Comparison of ENCODE assay signal across 9 mouse cellular contexts in genomic region chr13:24337874-24338273, GRCm38 (mm10). TPM values are rescaled to one million over a fixed set of nuclear protein-coding genes. Genes with fewer than 3 reads are reported as not detected.
DNase-seq lines count a peak whose midpoint lies in the region; ATAC-seq and TF ChIP-seq lines count a peak whose summit lies in the region.
"Had no signal": no experiment of that assay in that cellular context is flagged by ENCODE, and none has a peak within 500 bp of the region (broad histone marks: within the 10 kb centered on the region; RNA-seq: fewer than 3 reads in every experiment).

No protein-coding gene starts in this region.

- no peaks in the 10 kb centered on the region for H3K27me3 ChIP-seq in hindbrain, postnatal 0 days (ENCODE audit: insufficient read depth, low read length)
- H3K27me3 ChIP-seq: limb, embryonic 12.5 days had no signal

- TF ChIP-seq CTCF in bone marrow, adult 2 months (IDR thresholded peaks at IDR 0.05; ENCODE audit: control insufficient read depth, insufficient read depth, low read length): no peak
- TF ChIP-seq CTCF in hindbrain, postnatal 0 days (IDR thresholded peaks at IDR 0.05; ENCODE audit: low read depth): peak; percentile 67

- no peak overlapping the region for H3K4me3 ChIP-seq in bone marrow, adult 2 months (replicated peaks; ENCODE audit: control insufficient read depth, low read depth, low read length)
- no peak overlapping the region for H3K4me3 ChIP-seq in hindbrain, postnatal 0 days (ENCODE audit: low read length)
- H3K4me3 ChIP-seq: limb, embryonic 12.5 days had no signal

- TF ChIP-seq POLR2A in bone marrow, adult 2 months (IDR thresholded peaks at IDR 0.05; ENCODE audit: borderline replicate concordance, control insufficient read depth, low read depth, low read length): no peak

- no peak for ATAC-seq in hindbrain, postnatal 0 days
- peak; percentile 61 for ATAC-seq in megakaryocyte progenitor cell, adult 5-6 weeks (replicated peaks; ENCODE audit: poor library complexity)

- DNase-seq in gastrocnemius, adult 18-20 months (ENCODE audit: low spot score): peak; percentile 31
- DNase-seq in gastrocnemius, adult 8-10 months (ENCODE audit: low spot score in 2 of 2): no peak
- DNase-seq in 416B (ENCODE audit: low read depth): peak; percentile 84
- peak; percentile 34 for DNase-seq in hindbrain, postnatal 0 days (ENCODE audit: low spot score)
- DNase-seq in thymus, postnatal 4 days: peak; percentile 75
- no peak for DNase-seq in frontal cortex, postnatal 14 days (ENCODE audit: low spot score in 2 of 2)

- peaks cover 3% of the 10 kb centered on the region; the same call in 1 of the 2 replicates for H3K4me1 ChIP-seq in bone marrow, adult 2 months (ENCODE audit: control insufficient read depth, insufficient read depth, low read length)
- no peaks in the 10 kb centered on the region for H3K4me1 ChIP-seq in hindbrain, postnatal 0 days (ENCODE audit: insufficient read depth, low read length)
- H3K4me1 ChIP-seq: limb, embryonic 12.5 days had no signal

- WGBS in bone marrow, adult 2 months: 9% methylated on average over 3 of the region's 3 CpGs
- WGBS in hindbrain, postnatal 0 days: 54% methylated on average over 3 of the region's 3 CpGs

- H3K27ac ChIP-seq in bone marrow, adult 2 months (ENCODE audit: control insufficient read depth, insufficient read depth, low read depth, low read length, poor library complexity): peak overlapping the region; percentile 2; the same call in 1 of the 2 replicates
- no peak overlapping the region for H3K27ac ChIP-seq in hindbrain, postnatal 0 days
- H3K27ac ChIP-seq: limb, embryonic 12.5 days had no signal

- H3K9ac ChIP-seq in hindbrain, postnatal 0 days (replicated peaks; ENCODE audit: low read length): no peak overlapping the region
- H3K9ac ChIP-seq: limb, embryonic 12.5 days had no signal

- H3K36me3 ChIP-seq in hindbrain, postnatal 0 days (ENCODE audit: insufficient read depth, low read length): no peaks in the 10 kb centered on the region
- H3K36me3 ChIP-seq: limb, embryonic 12.5 days had no signal

- H3K9me3 ChIP-seq in hindbrain, postnatal 0 days (ENCODE audit: low read length): no peaks in the 10 kb centered on the region
- H3K9me3 ChIP-seq: limb, embryonic 12.5 days had no signal

- H3K4me2 ChIP-seq in hindbrain, postnatal 0 days (ENCODE audit: low read depth, low read length): no peak overlapping the region
- H3K4me2 ChIP-seq: limb, embryonic 12.5 days had no signal

RNA-seq across cellular contexts. Expression of gene Cmah, which starts 10.7 kb away (rescaled TPM):
- 1 to 10 TPM in 1 of 2 experiments, under 1 TPM in 1; 0.66 to 1.9 TPM for total RNA-seq in gastrocnemius, adult 18-20 months (2021)
- 1 to 10 TPM; 1.1 to 2.2 (median 1.2) TPM for total RNA-seq in gastrocnemius, adult 8-10 months (2022)
- polyA plus RNA-seq in bone marrow, adult 2 months (2011; ENCODE audit: insufficient read depth, insufficient read length, low replicate concordance, missing spikeins): 7.3 and 11.1 TPM in 2 replicates
- under 0.01 and 0.25 TPM in 2 replicates for total RNA-seq in hindbrain, postnatal 0 days (2014; rRNA removed)
- 0.08 and 0.16 TPM in 2 replicates for polyA plus RNA-seq in hindbrain, postnatal 0 days (2015; fragmentation: Nextera tagmentation; extraction: Ambion mirVana)
- total RNA-seq in megakaryocyte progenitor cell, adult 5-6 weeks (2015): 0.56 and 2.3 TPM in 2 replicates
- total RNA-seq in megakaryocyte progenitor cell, adult 5-6 weeks (2017): 0.71 and 1.3 TPM in 2 replicates

RNA-seq across cellular contexts. Expression of gene Carmil1, which starts 57.3 kb away (rescaled TPM):
- 1 to 10 TPM; 1.9 to 2.6 TPM for total RNA-seq in gastrocnemius, adult 18-20 months (2021)
- total RNA-seq in gastrocnemius, adult 8-10 months (2022): 1 to 10 TPM in 2 of 4 experiments, under 1 TPM in 2; 0.51 to 5.9 (median 0.98) TPM
- polyA plus RNA-seq in bone marrow, adult 2 months (2011; ENCODE audit: insufficient read depth, insufficient read length, low replicate concordance, missing spikeins): 6.5 and 9.8 TPM in 2 replicates
- total RNA-seq in hindbrain, postnatal 0 days (2014; rRNA removed): 49.8 and 50.9 TPM in 2 replicates
- polyA plus RNA-seq in hindbrain, postnatal 0 days (2015; fragmentation: Nextera tagmentation; extraction: Ambion mirVana): 39.3 and 43.4 TPM in 2 replicates
- 3.7 and 3.8 TPM in 2 replicates for total RNA-seq in megakaryocyte progenitor cell, adult 5-6 weeks (2015)
- 4.9 and 5.6 TPM in 2 replicates for total RNA-seq in megakaryocyte progenitor cell, adult 5-6 weeks (2017)

Comparison
In these comparisons a context has a peak if more than half of its experiments do, and no peak if none do; other contexts are left out.
1. DNase-seq: peak in gastrocnemius, adult 18-20 months (single experiment), 416B (single experiment), hindbrain, postnatal 0 days (single experiment) and thymus, postnatal 4 days (single experiment); none in gastrocnemius, adult 8-10 months (0 of 2) and frontal cortex, postnatal 14 days (0 of 2).